Mouse (Mus musculus) left cerebral cortex, adult 8-10 months (tissue): Measurements from ENCODE around the gene Kdm8. TPM values are rescaled to one million over a fixed set of nuclear protein-coding genes. Genes with fewer than 3 reads are reported as not detected.

Source experiments
- DNase-seq, 2 experiments: peaks; one replicate each; pipeline ENCODE4 v3.0.0; 2022; ENCODE audit warnings: low spot score in 2 of 2
- total RNA-seq, 4 experiments: library from RNA; stranded (reverse); gene quantifications; 2 replicates each; pipeline ENCODE4 v1.2.4; 2022

Kdm8 gene
- total RNA-seq, 4 experiments from 2014 or later: 4.7 to 5.4 (median 5.3) TPM

GRCm38 (mm10) chr7:125499927-125500868 is 55.7 kb downstream of the Kdm8 start:
- DNase-seq: peak; percentile 8 to 65

- DNase-seq: no peak
These were observed 56.4 kb downstream of the Kdm8 start for GRCm38 (mm10) chr7:125500879-125501278.

- DNase-seq: no peak
These were observed 59.1 kb downstream of the Kdm8 start for GRCm38 (mm10) chr7:125503374-125504092.

GRCm38 (mm10) chr7:125504618-125505017 is 60.1 kb downstream of the Kdm8 start:
- DNase-seq: peak in 1 of 2 experiments; percentile 64

- DNase-seq: no peak
These were observed 61.1 kb downstream of the Kdm8 start for GRCm38 (mm10) chr7:125505568-125505967.

GRCm38 (mm10) chr7:125507279-125507678 is 62.8 kb downstream of the Kdm8 start:
- DNase-seq: no peak

- DNase-seq: no peak
These were observed 67.0 kb downstream of the Kdm8 start for GRCm38 (mm10) chr7:125511432-125511831.

- no peak for DNase-seq
These were observed 67.4 kb downstream of the Kdm8 start for GRCm38 (mm10) chr7:125511852-125512251.

Other genes with a start within 250 kb of the Kdm8 start
- gene Nsmce1, start 46.9 kb downstream of the Kdm8 start, total RNA-seq: 10 to 100 TPM; 15.0 to 17.3 (median 16.7) TPM
- gene Il4ra, start 107.4 kb downstream of the Kdm8 start, total RNA-seq: 10 to 100 TPM in 1 of 4 experiments, 1 to 10 TPM in 3; 5.2 to 10.1 (median 8.0) TPM
- gene Il21r, start 158.8 kb downstream of the Kdm8 start, total RNA-seq: 1 to 10 TPM; 1.3 to 2.9 (median 2.1) TPM